Mouse (Mus musculus): Measurements from ENCODE around the gene Nsf. TPM values are rescaled to one million over a fixed set of nuclear protein-coding genes. Genes with fewer than 3 reads are reported as not detected.

Gene Nsf
- 557 TPM for polyA plus RNA-seq (2015; fragmentation: Illumina TruSeq; extraction: RNeasy Lipid Tissue Mini Kit (QIAGEN cat#74804); ENCODE audit: low read depth, low replicate concordance)

DNA sequence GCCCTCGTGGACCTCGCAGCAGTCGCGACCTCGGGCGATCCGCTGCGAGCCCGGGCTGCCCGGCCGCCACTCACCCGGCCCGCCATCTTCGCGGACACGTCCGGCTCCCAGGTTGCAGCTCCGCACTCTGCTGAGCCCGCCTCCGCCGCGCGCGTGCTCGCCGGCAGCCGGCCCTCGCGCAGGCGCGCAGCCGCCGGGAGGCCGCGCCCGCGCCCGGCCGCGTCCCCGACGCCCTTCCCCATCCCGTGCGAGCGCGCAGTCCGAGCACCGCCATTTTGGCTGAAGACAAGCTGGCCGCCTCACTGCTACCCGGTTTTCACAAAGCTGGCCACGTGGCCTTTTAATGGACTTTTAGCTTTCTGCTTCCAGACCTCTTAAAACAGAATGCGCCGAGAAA lies at the start of gene Nsf:
Gene Nsf, minus strand, starts transcription at position 161 of the 397 bp plus-strand sequence.

GRCm38 (mm10) chr11:103773387-103774227 lies 180.2 kb downstream of the Nsf start, which contains the start of gene Wnt3:
TSS of gene Wnt3 (plus strand) at chr11:103774150.

Other genes starting within 250 kb of the Nsf start
- gene Wnt9b, start 204.2 kb downstream of the Nsf start, polyA plus RNA-seq (2015; fragmentation: Illumina TruSeq; extraction: RNeasy Lipid Tissue Mini Kit (QIAGEN cat#74804); ENCODE audit: low read depth, low replicate concordance), result 0.95 TPM
- gene Wnt3, start 179.9 kb downstream of the Nsf start, polyA plus RNA-seq (2015; fragmentation: Illumina TruSeq; extraction: RNeasy Lipid Tissue Mini Kit (QIAGEN cat#74804); ENCODE audit: low read depth, low replicate concordance), result 4.0 TPM
- gene Arf2, start 12.7 kb upstream of the Nsf start, polyA plus RNA-seq (2015; fragmentation: Illumina TruSeq; extraction: RNeasy Lipid Tissue Mini Kit (QIAGEN cat#74804); ENCODE audit: low read depth, low replicate concordance), result 64.7 TPM
- gene Crhr1, start 178.8 kb upstream of the Nsf start, polyA plus RNA-seq (2015; fragmentation: Illumina TruSeq; extraction: RNeasy Lipid Tissue Mini Kit (QIAGEN cat#74804); ENCODE audit: low read depth, low replicate concordance), result 20.0 TPM
- gene Sppl2c, start 232.3 kb upstream of the Nsf start, polyA plus RNA-seq (2015; fragmentation: Illumina TruSeq; extraction: RNeasy Lipid Tissue Mini Kit (QIAGEN cat#74804); ENCODE audit: low read depth, low replicate concordance), result not detected